Mouse (Mus musculus) layer of hippocampus, postnatal 36 days (tissue): Measurements from ENCODE around the gene Rnf186. TPM values are rescaled to one million over a fixed set of nuclear protein-coding genes. Genes with fewer than 3 reads are reported as not detected.

ENCODE experiments used
- DNase-seq, 2 experiments: peaks; one replicate each; pipeline ENCODE4 v3.0.0; 2022
- total RNA-seq, 2 experiments: library from RNA; stranded (reverse); gene quantifications; 2 replicates each; pipeline ENCODE4 v1.2.3; 2021

Rnf186 gene
- total RNA-seq, 2 experiments from 2014 or later, result not detected

DNA sequence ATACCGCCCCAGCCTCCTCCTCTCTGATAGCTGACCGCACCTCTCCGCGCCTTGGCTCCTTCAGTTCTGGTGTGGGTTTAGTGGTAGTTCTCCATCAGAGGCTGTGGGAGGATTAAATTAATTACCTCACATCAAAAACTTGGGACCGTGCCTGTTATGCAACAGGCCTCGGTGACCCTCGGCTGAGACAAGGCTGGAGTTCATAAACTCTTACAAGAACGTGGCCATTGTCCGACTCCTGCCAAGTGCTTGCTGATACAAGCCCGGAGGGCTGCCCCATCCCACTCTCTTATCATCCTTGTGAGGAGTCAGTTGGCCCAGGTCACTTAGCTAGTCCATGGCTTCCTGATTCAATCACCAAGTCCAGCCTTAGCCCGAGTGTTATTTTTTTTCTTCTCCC is 46.4 kb downstream of the Rnf186 start:
- no peak for DNase-seq

DNA sequence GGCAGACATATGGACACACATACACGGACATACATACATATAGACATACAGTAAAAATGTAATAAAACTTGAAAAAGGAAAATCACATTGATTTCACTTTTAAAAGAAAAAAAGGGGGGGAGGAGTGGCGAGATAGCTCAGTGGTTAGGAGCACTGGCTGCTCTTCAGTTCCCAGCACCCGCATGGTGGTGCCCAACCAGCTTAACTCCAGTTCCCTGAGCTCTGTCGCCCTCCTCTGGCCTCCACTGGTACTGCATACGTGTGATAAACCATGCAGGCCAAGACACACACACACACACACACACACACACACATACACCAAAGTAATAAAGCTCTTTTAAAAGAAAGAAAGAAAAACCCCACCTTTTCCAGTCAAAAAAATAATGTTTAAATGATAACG is 47.9 kb downstream of the Rnf186 start:
- DNase-seq, result no peak

Other genes starting within 250 kb of the Rnf186 start
- under 1 TPM; 0.10 to 0.22 TPM for gene Pla2g2c, start 242.3 kb upstream of the Rnf186 start, total RNA-seq
- gene Ubxn10, start 229.9 kb upstream of the Rnf186 start, total RNA-seq, result 1 to 10 TPM in 1 of 2 experiments, under 1 TPM in 1; 0.80 to 1.2 TPM
- gene Pla2g2f, start 209.5 kb upstream of the Rnf186 start, total RNA-seq, result 1 to 10 TPM; 1.2 to 1.9 TPM
- gene Pla2g2d, start 191.4 kb upstream of the Rnf186 start, total RNA-seq, result under 1 TPM; 0.23 to 0.40 TPM
- gene Pla2g5, start 103.6 kb upstream of the Rnf186 start, total RNA-seq, result under 1 TPM; 0.70 to 0.73 TPM
- not detected for gene Gm13030, start 93.1 kb upstream of the Rnf186 start, total RNA-seq
- not detected for gene Pla2g2e, start 89.2 kb upstream of the Rnf186 start, total RNA-seq
- gene Otud3, start 53.2 kb upstream of the Rnf186 start, total RNA-seq, result 10 to 100 TPM; 10.8 to 12.8 TPM
- gene Tmco4, start 5.8 kb downstream of the Rnf186 start, total RNA-seq, result 1 to 10 TPM; 2.0 to 2.5 TPM
- gene Htr6, start 108.5 kb downstream of the Rnf186 start, total RNA-seq, result 1 to 10 TPM; 6.5 to 8.8 TPM
- 10 to 100 TPM; 77.2 to 86.8 TPM for gene Nbl1, start 125.9 kb downstream of the Rnf186 start, total RNA-seq
- 100 to 1,000 TPM; 198 to 212 TPM for gene Minos1, start 164.0 kb downstream of the Rnf186 start, total RNA-seq
- 100 to 1,000 TPM; 417 to 423 TPM for gene Capzb, start 225.8 kb downstream of the Rnf186 start, total RNA-seq